Mouse (Mus musculus): ENCODE data around the gene Cybc1. TPM values are rescaled to one million over a fixed set of nuclear protein-coding genes. Genes with fewer than 3 reads are reported as not detected.

Gene Cybc1
- polyA plus RNA-seq, 1 experiment from 2014 or later: 27.4 TPM

DNA sequence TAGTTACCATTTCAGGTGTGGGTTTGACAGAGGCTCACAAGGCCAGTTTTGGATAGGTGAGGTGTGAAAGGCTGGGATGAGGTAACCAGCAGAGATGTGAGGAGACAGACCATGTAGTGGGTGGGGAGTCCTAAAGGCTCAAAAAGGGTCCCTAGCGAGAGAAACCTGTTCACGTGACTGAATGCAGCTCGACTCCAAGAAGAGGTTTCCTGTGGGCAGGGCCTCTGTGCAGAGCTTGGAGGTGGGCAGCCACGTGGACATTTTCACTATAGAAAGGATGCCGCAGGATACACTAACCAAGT, 25.3 kb downstream of the Cybc1 start:
- ATAC-seq (ENCODE audit: low FRiP score, low TSS enrichment) (no peak), DNase-seq (ENCODE audit: low spot score) (no peak)
- no peaks in the 10 kb centered on the region for H3K4me1 ChIP-seq (replicated peaks; ENCODE audit: control insufficient read depth, insufficient read depth)
- peak overlapping the region; percentile 74 for H3K4me3 ChIP-seq (ENCODE audit: low read depth, low read length)
- 0% methylated on average over 5 of the region's 5 CpGs for WGBS
- H3K27ac ChIP-seq (replicated peaks): no peak overlapping the region
- TF ChIP-seq CTCF (IDR thresholded peaks at IDR 0.05; ENCODE audit: low read depth) (no peak), EP300 (optimal IDR thresholded peaks at IDR 0.05) (no peak)
- H3K9ac ChIP-seq (ENCODE audit: low read length): no peak overlapping the region
- no peaks in the 10 kb centered on the region; the same call in 1 of the 2 replicates for H3K36me3 ChIP-seq (ENCODE audit: control insufficient read depth, insufficient read depth, low read length)
- peak overlapping the region; percentile 68 for H3K4me2 ChIP-seq (replicated peaks; ENCODE audit: low read depth)
- no peaks in the 10 kb centered on the region for H3K9me3 ChIP-seq (ENCODE audit: control insufficient read depth, low read length)
- H3K27me3 ChIP-seq (ENCODE audit: control insufficient read depth, insufficient read depth, low read length): no peaks in the 10 kb centered on the region

DNA sequence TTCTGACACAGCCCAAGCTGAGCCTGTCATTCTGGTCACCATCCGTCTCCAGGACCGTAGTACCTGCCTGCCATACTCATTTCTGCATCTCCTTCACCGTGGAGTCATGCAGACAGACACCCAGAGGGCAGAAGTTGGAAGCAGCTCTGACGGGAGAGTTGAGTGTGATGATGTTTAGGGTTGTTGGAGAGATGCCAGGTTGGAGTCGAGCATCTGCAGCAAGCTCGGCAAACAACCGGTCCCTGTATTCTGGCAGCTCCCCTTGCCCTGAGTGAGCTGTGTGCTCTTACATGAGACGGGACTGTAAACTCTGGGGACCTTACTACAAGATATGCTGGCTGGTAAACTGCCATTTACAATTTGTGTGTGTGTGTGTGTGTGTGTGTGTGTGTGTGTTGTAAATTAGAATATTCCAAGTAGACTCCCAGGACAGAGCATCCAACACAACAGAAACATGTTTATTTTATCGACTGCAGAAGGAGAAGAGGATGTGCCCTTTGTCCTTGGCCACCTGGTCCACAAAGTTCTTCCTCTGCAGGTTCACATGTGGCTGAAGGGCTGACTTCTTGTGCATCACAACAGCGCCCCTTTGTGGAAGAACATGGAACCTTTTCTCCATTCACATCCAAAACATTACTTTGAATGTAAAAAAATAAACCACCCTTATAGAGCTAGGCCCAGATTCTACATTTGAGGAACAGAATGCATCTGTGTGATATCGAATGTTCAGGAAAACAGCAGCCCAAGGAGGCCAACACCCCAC, 27.5 kb downstream of the Cybc1 start:
- no peak overlapping the region for H3K4me3 ChIP-seq (ENCODE audit: low read depth, low read length)
- 33% methylated on average over 11 of the region's 11 CpGs for WGBS
- no peaks in the 10 kb centered on the region for H3K27me3 ChIP-seq (ENCODE audit: control insufficient read depth, insufficient read depth, low read length)
- TF ChIP-seq CTCF (IDR thresholded peaks at IDR 0.05; ENCODE audit: low read depth): peak; percentile 80
- no peak for TF ChIP-seq EP300 (optimal IDR thresholded peaks at IDR 0.05)
- H3K27ac ChIP-seq (replicated peaks): no peak overlapping the region
- no peak overlapping the region for H3K9ac ChIP-seq (ENCODE audit: low read length)
- no peaks in the 10 kb centered on the region for H3K4me1 ChIP-seq (replicated peaks; ENCODE audit: control insufficient read depth, insufficient read depth)
- ATAC-seq (ENCODE audit: low FRiP score, low TSS enrichment): no peak
- H3K9me3 ChIP-seq (ENCODE audit: control insufficient read depth, low read length): no peaks in the 10 kb centered on the region
- peak; percentile 57 for DNase-seq (ENCODE audit: low spot score)
- no peak overlapping the region for H3K4me2 ChIP-seq (replicated peaks; ENCODE audit: low read depth)
- no peaks in the 10 kb centered on the region for H3K36me3 ChIP-seq (ENCODE audit: control insufficient read depth, insufficient read depth, low read length)

DNA sequence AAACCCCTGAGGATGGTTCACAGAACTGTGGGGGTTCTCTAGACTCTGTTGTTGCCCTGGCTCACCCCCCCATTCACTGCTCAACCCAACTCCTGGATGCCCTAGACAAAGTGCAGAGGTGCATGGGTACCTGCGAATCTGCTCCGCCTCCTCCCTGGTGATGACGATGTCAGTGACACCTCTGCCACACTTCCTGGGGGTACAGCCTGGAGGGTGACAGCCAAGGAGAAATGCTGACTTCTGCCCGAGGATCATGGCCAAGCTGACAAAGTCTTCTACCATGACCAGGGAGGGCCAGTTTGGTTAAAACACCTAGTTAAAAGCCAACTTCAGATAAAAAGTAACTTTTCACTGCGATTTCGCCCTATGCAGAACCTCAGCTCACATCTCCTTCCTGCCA, 28.3 kb downstream of the Cybc1 start:
- no peaks in the 10 kb centered on the region for H3K9me3 ChIP-seq (ENCODE audit: control insufficient read depth, low read length)
- no peak overlapping the region for H3K4me3 ChIP-seq (ENCODE audit: low read depth, low read length)
- WGBS: 94% methylated on average over 6 of the region's 6 CpGs
- no peak overlapping the region for H3K9ac ChIP-seq (ENCODE audit: low read length)
- no peak for ATAC-seq (ENCODE audit: low FRiP score, low TSS enrichment)
- no peak overlapping the region for H3K4me2 ChIP-seq (replicated peaks; ENCODE audit: low read depth)
- H3K36me3 ChIP-seq (ENCODE audit: control insufficient read depth, insufficient read depth, low read length): no peaks in the 10 kb centered on the region
- H3K27me3 ChIP-seq (ENCODE audit: control insufficient read depth, insufficient read depth, low read length): no peaks in the 10 kb centered on the region
- no peak for DNase-seq (ENCODE audit: low spot score)
- H3K27ac ChIP-seq (replicated peaks): no peak overlapping the region
- TF ChIP-seq EP300 (optimal IDR thresholded peaks at IDR 0.05) (no peak), CTCF (IDR thresholded peaks at IDR 0.05; ENCODE audit: low read depth) (no peak)
- no peaks in the 10 kb centered on the region for H3K4me1 ChIP-seq (replicated peaks; ENCODE audit: control insufficient read depth, insufficient read depth)

DNA sequence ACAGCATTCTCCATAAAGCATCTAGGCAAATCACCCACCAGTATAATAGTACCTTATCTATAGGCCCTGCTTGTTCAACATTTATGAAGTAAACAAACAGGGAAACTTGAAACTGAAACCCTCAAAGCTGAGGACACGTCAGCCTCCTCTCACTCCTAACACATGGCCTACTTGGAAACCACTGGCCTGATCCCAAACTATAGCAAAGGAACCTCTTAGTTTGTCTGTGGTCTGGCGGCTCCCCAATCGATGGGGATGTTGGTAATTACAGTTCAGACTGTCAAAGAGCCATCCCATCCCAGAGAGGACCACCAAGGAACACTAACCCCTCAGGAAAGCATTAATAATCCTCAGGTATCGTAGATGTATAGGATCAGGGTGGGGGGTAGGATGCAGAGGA, 29.3 kb downstream of the Cybc1 start:
- no peak overlapping the region for H3K4me2 ChIP-seq (replicated peaks; ENCODE audit: low read depth)
- 74% methylated on average over 4 of the region's 4 CpGs for WGBS
- H3K27ac ChIP-seq (replicated peaks): no peak overlapping the region
- H3K9ac ChIP-seq (ENCODE audit: low read length): no peak overlapping the region
- H3K4me3 ChIP-seq (ENCODE audit: low read depth, low read length): no peak overlapping the region
- no peaks in the 10 kb centered on the region for H3K36me3 ChIP-seq (ENCODE audit: control insufficient read depth, insufficient read depth, low read length)
- TF ChIP-seq CTCF (IDR thresholded peaks at IDR 0.05; ENCODE audit: low read depth) (no peak), EP300 (optimal IDR thresholded peaks at IDR 0.05) (no peak)
- no peaks in the 10 kb centered on the region for H3K4me1 ChIP-seq (replicated peaks; ENCODE audit: control insufficient read depth, insufficient read depth)
- DNase-seq (ENCODE audit: low spot score): no peak
- no peaks in the 10 kb centered on the region for H3K9me3 ChIP-seq (ENCODE audit: control insufficient read depth, low read length)
- no peaks in the 10 kb centered on the region for H3K27me3 ChIP-seq (ENCODE audit: control insufficient read depth, insufficient read depth, low read length)
- ATAC-seq (ENCODE audit: low FRiP score, low TSS enrichment): no peak

DNA sequence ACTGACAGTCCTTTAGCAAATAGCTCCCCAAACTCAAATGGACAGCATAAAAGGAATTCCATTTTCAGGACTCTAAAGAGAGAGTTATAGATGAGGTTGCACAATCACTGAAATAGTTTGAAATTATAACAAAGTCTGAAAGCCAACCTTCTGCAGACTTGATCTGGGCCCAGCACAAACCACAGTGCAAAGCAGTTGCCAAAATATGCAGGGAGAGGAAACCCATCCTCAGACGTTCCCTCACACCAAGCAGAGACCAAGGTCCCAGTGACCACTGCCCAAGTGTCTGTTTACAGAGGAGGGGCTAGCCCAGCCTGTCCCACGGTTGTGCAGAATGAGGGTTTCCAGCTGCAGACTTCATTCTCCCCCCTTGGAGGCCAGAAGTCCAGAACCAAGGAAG, 30.5 kb downstream of the Cybc1 start:
- no peak for TF ChIP-seq CTCF (IDR thresholded peaks at IDR 0.05; ENCODE audit: low read depth)
- TF ChIP-seq EP300 (optimal IDR thresholded peaks at IDR 0.05): no peak
- no peaks in the 10 kb centered on the region for H3K4me1 ChIP-seq (replicated peaks; ENCODE audit: control insufficient read depth, insufficient read depth)
- H3K27me3 ChIP-seq (ENCODE audit: control insufficient read depth, insufficient read depth, low read length): no peaks in the 10 kb centered on the region
- H3K9ac ChIP-seq (ENCODE audit: low read length): no peak overlapping the region
- ATAC-seq (ENCODE audit: low FRiP score, low TSS enrichment) (no peak; the same call in 1 of the 2 replicates), DNase-seq (ENCODE audit: low spot score) (no peak)
- WGBS: 17% methylated on average over 2 of the region's 2 CpGs
- no peaks in the 10 kb centered on the region for H3K36me3 ChIP-seq (ENCODE audit: control insufficient read depth, insufficient read depth, low read length)
- H3K4me3 ChIP-seq (ENCODE audit: low read depth, low read length): no peak overlapping the region
- 0 out of 2 replicates have a peak overlapping the region, but pooled peaks have one; percentile 40 for H3K27ac ChIP-seq (replicated peaks)
- no peak overlapping the region for H3K4me2 ChIP-seq (replicated peaks; ENCODE audit: low read depth)
- H3K9me3 ChIP-seq (ENCODE audit: control insufficient read depth, low read length): no peaks in the 10 kb centered on the region

DNA sequence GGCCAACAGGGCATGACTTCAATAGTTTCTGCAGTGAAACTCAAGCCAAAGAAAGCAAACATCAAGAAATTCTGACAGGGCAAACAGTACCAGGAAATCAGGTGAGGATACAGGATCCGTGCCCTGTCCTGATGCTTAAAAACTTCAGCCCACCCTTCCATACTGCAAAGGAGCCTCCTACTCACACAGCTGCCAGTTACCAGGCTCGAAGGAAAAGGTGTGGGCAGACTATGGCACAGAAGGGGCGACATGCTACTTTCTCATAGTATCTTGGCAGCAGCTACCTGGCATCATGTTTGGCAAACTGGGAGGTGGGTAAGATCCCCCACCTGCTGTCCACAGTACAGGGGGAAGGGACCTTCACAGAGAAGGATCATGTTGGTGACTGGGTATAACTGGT, 35.7 kb downstream of the Cybc1 start:
- Histone ChIP-seq H3K4me1 (replicated peaks; ENCODE audit: control insufficient read depth, insufficient read depth) (no peaks in the 10 kb centered on the region), H3K4me2 (replicated peaks; ENCODE audit: low read depth) (no peak overlapping the region), H3K9ac (ENCODE audit: low read length) (no peak overlapping the region), H3K4me3 (ENCODE audit: low read depth, low read length) (no peak overlapping the region), H3K27ac (replicated peaks) (no peak overlapping the region), H3K9me3 (ENCODE audit: control insufficient read depth, low read length) (no peaks in the 10 kb centered on the region), H3K36me3 (ENCODE audit: control insufficient read depth, insufficient read depth, low read length) (no peaks in the 10 kb centered on the region), H3K27me3 (ENCODE audit: control insufficient read depth, insufficient read depth, low read length) (no peaks in the 10 kb centered on the region)
- 73% methylated on average over 3 of the region's 3 CpGs for WGBS
- DNase-seq (ENCODE audit: low spot score) (no peak), ATAC-seq (ENCODE audit: low FRiP score, low TSS enrichment) (no peak)
- TF ChIP-seq CTCF (IDR thresholded peaks at IDR 0.05; ENCODE audit: low read depth): no peak
- no peak for TF ChIP-seq EP300 (optimal IDR thresholded peaks at IDR 0.05)
